Mouse (Mus musculus): Measurements from ENCODE around the gene 4933427I04Rik.

The 4933427I04Rik gene

GRCm38 (mm10) chr4:123859379-123859778 is at the start of gene 4933427I04Rik:
Gene 4933427I04Rik, plus strand, starts transcription at chr4:123859679.
- no peak for DNase-seq (ENCODE audit: low read depth, low spot score)

- DNase-seq (ENCODE audit: low read depth, low spot score), result no peak
Measured at GRCm38 (mm10) chr4:123810475-123811295, 48.8 kb upstream of the 4933427I04Rik start.

- no peak for DNase-seq (ENCODE audit: low read depth, low spot score)
Measured at GRCm38 (mm10) chr4:123812525-123812924, 47.0 kb upstream of the 4933427I04Rik start.

- no peak for DNase-seq (ENCODE audit: low read depth, low spot score)
Measured at GRCm38 (mm10) chr4:123814030-123814501, 45.4 kb upstream of the 4933427I04Rik start.

- DNase-seq (ENCODE audit: low read depth, low spot score), result peak; percentile 11
Measured at GRCm38 (mm10) chr4:123819093-123819610, 40.3 kb upstream of the 4933427I04Rik start.

- no peak for DNase-seq (ENCODE audit: low read depth, low spot score)
Measured at GRCm38 (mm10) chr4:123842126-123842525, 17.4 kb upstream of the 4933427I04Rik start.

- DNase-seq (ENCODE audit: low read depth, low spot score), result no peak
Measured at GRCm38 (mm10) chr4:123856888-123857287, 2.6 kb upstream of the 4933427I04Rik start.

GRCm38 (mm10) chr4:123858090-123858489 is 1.4 kb upstream of the 4933427I04Rik start:
- DNase-seq (ENCODE audit: low read depth, low spot score), result no peak

- no peak for DNase-seq (ENCODE audit: low read depth, low spot score)
Measured at GRCm38 (mm10) chr4:123859803-123860202, 324 bp downstream of the 4933427I04Rik start.

- DNase-seq (ENCODE audit: low read depth, low spot score), result no peak
Measured at GRCm38 (mm10) chr4:123860621-123861020, 1.1 kb downstream of the 4933427I04Rik start.

GRCm38 (mm10) chr4:123893726-123894125 is 34.2 kb downstream of the 4933427I04Rik start:
- DNase-seq (ENCODE audit: low read depth, low spot score), result no peak

- no peak for DNase-seq (ENCODE audit: low read depth, low spot score)
Measured at GRCm38 (mm10) chr4:123894295-123894694, 34.8 kb downstream of the 4933427I04Rik start.

GRCm38 (mm10) chr4:123898696-123899095 is 39.2 kb downstream of the 4933427I04Rik start:
- DNase-seq (ENCODE audit: low read depth, low spot score), result no peak

- DNase-seq (ENCODE audit: low read depth, low spot score), result no peak
Measured at GRCm38 (mm10) chr4:123903432-123903831, 44.0 kb downstream of the 4933427I04Rik start.

GRCm38 (mm10) chr4:123904333-123905125 is 45.0 kb downstream of the 4933427I04Rik start, which contains the start of gene Mycbp:
Gene Mycbp, plus strand, starts transcription at chr4:123904832.
- DNase-seq (ENCODE audit: low read depth, low spot score), result peak; percentile 93

- no peak for DNase-seq (ENCODE audit: low read depth, low spot score)
Measured at GRCm38 (mm10) chr4:123905126-123905668, 45.7 kb downstream of the 4933427I04Rik start.

- no peak for DNase-seq (ENCODE audit: low read depth, low spot score)
Measured at GRCm38 (mm10) chr4:123911503-123911902, 52.0 kb downstream of the 4933427I04Rik start.

GRCm38 (mm10) chr4:123912431-123912830 is 53.0 kb downstream of the 4933427I04Rik start:
- no peak for DNase-seq (ENCODE audit: low read depth, low spot score)

Measured in telencephalon, adult 2 months (tissue).